Mouse (Mus musculus): ENCODE results near the gene Hist1h2ac.
"Not testable (repeated sequence)": the region's sequence is repeated elsewhere in the genome, so short reads cannot be mapped to it uniquely, and the experiment has no call there.

The Hist1h2ac gene

GRCm38 (mm10) chr13:23683755-23684281, at the start of gene Hist1h2ac, which contains the start of gene Hist1h2bc:
Hist1h2ac (minus strand) TSS chr13:23683948.
Hist1h2bc (plus strand) TSS chr13:23684199.
- peak; percentile 62 to 77 for DNase-seq (ENCODE audit: low spot score in 2 of 2)

DNA sequence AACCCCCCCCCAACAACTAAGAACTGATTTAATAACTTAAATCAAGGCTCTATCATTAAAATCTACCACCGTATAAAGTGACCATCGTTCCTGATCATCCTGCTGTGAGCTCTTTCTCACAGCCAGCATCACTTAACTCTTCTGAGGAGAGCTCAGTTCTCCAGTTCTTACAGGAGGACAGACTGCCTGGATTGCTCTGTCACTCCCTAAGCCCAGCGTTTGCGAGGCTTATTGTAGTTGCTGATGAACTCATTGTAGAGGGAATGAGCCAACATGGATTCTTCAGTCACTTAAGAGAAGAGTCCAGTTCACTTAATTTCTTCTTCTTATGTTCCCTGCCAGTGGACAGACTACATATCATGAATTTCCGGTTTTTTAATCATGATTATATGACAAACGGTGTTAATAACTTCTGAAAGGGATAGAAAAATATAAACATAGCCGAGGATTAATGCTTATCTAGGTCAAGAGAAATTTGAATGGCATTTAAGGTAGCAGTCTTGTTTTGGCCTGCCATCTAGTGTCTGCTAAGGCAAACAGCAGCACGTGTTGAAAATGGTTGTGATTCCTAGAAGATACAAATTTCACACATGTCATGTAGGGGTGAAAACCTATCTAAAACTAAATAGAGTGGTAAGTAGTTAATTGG, 48.5 kb upstream of the Hist1h2ac start:
- DNase-seq (ENCODE audit: low spot score in 2 of 2): no peak

DNA sequence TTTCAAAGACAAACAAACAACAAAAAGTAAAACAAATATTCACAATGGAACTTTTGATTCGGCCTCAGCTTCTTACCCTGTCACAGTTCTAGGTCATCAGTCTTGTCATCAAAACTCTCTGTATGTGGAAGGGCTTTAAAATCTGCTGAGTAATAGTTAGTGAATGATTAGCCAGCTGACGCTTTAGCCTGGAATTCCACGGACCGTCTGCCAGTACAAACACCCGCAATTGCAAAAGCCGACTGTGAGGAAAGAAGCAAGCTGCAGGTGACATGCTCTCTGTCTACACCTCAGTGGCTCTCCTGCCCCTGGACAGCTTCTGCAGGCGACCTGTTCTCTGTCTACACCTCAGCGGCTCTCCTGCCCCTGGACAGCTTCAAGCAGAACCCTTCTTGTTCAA, 46.7 kb upstream of the Hist1h2ac start:
- DNase-seq (ENCODE audit: low spot score in 2 of 2): peak in 1 of 2 experiments; percentile 48

DNA sequence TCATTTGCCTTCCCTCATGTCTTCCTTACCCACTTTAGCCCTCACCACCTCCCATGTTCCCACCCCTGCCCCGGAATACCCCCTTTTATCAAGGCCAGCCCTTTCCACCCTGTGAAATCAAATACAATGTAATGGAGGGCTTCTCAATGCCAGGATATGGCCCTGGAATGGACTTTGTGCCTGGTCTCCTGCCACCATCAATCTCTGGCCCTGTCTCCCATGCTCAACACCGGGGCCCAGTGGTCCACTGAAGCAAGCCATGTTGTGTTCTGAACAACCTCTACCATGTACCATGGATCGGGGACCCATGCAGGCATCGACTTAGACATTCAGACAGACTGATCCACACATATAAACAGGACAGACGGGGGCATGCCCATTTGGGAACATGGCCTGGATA, 46.0 kb upstream of the Hist1h2ac start:
- no peak for DNase-seq (ENCODE audit: low spot score in 2 of 2)

- DNase-seq (ENCODE audit: low spot score in 2 of 2): no peak
Observed at GRCm38 (mm10) chr13:23729192-23729525, 45.4 kb upstream of the Hist1h2ac start.

DNA sequence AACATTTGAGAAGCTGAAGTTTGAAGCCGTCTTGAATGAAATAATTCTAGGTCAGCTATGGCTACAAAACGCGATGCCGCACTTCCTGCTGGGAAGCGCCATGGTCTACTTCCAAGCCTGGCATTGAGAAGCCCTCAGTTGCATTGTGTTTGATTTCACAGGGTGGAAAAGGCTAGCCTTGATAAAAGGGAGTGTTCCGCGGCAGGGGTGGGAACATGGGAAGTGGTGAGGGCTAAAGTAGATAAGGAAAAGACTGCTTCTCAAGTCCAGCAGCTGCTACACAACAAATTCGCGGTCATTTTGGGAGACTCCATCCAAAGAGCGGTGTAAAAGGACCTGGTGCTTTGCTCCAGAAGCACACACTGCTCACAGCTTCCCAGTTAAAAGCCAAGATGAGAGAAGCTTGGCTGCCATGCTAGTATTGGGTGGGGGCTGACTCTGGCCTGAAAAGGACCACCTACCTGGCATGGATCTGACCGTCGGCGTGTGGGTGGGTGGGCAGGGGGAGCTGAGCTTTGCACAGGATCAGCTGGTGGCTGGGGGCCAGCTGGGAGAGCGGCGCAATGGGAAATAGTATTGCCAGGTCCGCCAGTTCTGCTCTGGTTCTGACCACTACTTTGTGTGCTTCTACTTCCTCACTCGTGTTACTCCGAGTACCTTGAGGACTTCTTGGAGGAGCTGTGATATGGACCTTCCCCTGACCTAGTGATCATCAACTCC, 44.9 kb upstream of the Hist1h2ac start:
- DNase-seq (ENCODE audit: low spot score in 2 of 2): no peak

DNA sequence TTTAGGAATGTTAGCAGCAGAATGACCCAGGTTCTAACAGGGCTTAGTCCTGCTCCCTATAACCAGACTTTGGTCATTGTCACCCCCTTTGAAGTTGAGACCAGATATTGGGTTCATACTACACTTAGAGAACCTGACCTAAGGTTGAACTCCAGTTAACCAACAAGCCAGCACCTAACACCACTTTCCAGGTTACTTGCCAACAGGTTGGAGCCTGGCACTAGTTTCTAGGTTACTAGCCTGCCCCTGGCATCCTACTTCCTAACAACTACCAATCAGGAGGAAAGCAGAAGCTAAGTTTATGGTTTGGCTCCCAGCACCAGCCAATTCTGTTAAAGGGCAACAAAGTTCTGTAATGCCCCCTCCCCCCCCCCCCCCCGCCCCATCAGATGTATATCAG, 41.5 kb upstream of the Hist1h2ac start:
- DNase-seq (ENCODE audit: low spot score in 2 of 2): no peak

GRCm38 (mm10) chr13:23724239-23724638, 40.5 kb upstream of the Hist1h2ac start:
- no peak for DNase-seq (ENCODE audit: low spot score in 2 of 2)

DNA sequence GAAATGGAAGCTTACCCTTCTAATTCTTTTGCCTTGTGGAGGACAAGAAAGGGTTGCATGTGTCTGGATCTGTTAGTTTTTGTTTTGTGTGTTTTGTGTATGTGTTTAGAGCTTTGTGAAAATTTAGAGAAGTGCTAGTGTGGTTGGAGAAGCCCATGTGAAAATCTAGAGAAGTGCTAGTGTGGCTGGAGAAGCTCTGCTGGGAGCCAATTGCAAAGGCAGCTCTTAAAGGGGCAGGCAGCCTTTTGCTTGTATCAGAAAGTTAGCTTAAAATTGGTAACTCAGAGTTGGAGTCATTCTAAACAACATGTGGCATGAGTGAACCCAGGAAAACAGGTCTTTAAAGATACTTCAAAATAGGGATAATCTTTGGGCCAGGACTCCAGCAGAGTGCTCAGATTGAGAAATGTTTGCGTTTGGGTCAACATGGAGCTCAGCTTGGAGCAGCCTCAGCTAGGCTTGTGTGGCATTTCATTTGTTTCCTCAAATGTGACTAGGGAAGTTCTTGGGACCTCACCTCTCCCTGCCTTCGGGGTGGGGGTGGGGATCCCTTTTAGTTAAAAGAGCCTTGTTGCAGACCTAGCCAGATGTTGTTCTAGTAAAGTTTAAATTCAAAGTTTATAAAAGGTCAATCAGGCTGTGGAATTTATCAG, 34.0 kb upstream of the Hist1h2ac start:
- not testable (repeated sequence) for DNase-seq (ENCODE audit: low spot score in 2 of 2)

DNA sequence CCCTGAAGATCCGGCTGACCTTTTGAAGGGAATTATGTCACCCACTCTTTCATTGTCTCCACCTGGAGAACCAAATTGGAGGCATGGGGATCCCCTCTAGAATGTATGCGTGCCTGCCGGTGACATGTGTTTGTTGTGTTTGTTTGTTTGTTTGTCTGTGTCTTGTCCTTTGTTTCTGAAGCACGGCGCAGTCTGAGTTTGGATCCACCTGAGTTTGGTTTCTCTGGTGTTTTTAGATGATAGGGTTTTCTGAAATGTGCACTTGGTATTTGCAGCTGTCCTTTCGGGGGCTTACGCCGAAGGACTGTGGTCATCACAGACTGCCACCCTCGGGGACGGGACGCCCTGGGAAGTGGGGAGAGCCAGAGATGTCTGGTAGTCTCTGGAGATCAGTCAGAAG, 33.4 kb upstream of the Hist1h2ac start:
- DNase-seq (ENCODE audit: low spot score in 2 of 2): no peak

DNA sequence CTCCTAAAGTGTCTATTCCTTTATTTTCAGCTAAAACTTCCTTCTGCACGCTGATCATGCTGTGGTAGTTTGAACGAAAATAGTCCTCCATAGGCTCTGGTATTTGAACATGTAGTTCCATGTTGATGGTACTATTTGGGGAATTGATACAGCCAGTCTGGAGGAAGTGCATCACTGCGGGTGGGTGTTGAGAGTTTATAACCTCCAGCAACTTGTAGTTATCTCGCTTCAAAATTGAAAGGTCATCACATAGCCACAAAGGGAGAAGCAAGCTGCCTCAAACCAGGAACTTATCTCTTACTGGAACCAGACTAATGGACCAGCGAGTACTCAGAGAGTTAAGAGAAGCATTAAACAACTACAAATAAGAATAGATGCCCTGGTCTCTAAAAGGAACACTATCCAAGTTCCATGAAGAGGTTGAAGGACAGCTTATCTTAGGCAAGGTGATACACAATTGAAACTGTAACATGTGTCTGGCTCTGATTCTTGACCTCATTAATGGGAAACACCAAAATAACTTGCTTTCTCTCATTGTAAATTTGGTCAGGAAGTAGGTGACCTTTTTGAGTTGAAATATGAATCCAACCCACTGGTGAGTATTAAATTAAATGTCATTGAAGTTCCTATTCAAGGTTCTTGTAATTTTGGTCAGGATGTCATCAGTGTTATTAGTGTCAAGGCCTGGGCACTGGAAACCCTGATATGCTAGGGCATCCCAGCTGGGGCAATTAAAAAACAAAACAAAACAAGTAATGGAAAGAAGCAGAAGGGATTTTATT, 32.7 kb upstream of the Hist1h2ac start:
- DNase-seq (ENCODE audit: low spot score in 2 of 2): no peak

- peak in 1 of 2 experiments; percentile 44 for DNase-seq (ENCODE audit: low spot score in 2 of 2)
Observed at GRCm38 (mm10) chr13:23710374-23711089, 26.8 kb upstream of the Hist1h2ac start, which contains the start of gene Hfe. Hfe (minus strand) TSS chr13:23710854.

DNA sequence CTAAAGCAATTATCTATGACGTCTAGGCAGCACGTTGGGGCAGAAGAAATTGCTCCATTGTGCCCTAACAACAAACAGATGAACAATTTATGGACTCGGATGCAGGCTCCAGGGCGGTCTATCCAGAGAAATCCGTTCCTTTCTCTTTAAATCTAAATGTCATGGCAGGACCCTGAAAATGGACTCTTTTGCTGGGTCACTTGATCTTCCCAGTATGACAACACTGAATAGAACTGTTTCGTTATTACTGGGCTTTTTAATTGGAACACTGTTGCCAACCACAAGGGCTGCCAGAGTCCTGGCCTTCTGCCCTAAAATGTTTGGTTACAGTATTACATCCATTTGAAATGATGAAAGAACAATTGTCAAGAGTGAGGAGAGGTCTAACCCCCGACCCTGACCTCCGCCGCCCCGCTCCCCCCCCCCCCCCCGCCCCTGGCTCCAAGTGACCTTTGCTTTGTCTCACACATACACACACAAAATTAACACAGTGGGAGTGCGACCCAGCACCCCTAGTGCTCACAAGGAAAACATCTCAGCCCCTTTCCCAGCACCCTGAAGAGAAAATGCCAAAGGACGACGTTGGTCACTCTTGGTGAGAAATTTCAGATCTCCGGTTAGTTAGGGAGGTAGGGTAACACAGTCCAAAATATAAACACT, 26.1 kb upstream of the Hist1h2ac start:
- no peak for DNase-seq (ENCODE audit: low spot score in 2 of 2)

DNA sequence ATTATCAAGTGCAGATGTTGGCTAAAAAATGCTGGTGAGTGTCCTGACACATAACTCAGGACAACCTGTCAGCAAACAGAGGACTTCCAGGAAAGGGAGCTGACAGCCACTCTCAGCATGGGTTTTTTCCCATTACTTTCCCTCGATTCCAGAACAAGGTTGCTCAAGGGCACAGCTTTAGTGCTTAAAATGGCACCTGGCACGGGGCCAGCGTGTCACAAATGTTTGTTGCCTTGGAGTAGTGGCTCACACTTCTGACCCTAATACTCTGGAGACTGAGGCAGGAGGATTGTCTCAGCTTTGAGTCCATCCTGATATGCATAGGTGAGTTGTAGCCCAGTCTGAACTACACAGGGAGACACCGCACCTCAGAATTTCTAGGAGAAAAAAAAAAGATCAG, 24.9 kb upstream of the Hist1h2ac start:
- no peak for DNase-seq (ENCODE audit: low spot score in 2 of 2)

GRCm38 (mm10) chr13:23708041-23708440, 24.3 kb upstream of the Hist1h2ac start:
- DNase-seq (ENCODE audit: low spot score in 2 of 2): no peak

DNA sequence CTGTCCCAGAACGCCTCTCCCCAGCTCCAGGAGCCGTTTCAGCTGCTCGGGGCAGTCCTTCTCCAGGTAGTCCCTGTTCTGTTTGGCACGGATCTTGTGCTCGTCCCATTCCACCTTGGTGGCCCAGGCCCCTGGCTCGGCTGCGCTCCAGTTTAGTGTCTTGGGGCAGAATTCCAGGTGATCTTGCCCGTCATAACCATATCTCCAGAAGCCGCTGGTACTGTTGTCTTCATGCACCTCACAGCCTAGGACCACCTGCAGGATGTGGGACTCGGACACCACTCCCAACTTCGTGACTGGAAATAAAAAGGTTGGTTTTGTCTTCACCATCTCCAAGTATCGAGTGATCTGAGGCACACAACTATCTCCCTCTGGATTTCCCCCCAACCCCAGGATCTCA, 23.0 kb upstream of the Hist1h2ac start:
- no peak for DNase-seq (ENCODE audit: low spot score in 2 of 2)

DNA sequence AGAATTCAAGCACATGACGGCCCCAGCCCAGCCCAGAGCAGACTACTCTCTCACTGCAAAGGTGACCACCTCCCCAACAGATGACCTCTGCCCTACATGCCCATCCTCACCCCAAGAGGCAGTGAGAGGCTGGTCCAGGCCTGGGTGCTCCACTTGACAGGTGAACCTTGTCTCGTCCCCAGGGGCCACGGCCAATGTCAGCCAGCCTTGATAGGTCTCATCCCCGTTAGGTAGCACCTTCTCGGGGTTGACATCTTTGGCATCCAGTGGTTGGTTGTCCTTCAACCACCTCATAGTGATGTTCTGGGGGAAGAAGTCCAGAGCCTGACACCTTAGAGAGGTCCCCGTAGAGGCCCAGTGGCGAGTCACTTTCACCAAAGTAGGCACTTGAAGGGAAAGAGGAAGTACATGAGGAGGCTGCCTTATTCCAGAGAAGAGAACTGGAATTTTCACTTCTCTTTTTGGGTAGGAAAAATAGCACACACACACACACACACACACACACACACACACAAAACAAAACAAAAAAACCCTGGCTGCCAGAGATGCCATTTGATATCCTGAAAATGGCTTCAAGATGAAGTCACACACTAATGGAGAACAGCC, 22.1 kb upstream of the Hist1h2ac start:
- DNase-seq (ENCODE audit: low spot score in 2 of 2): no peak

- DNase-seq (ENCODE audit: low spot score in 2 of 2): not testable (repeated sequence)
Observed at GRCm38 (mm10) chr13:23702801-23703200, 19.1 kb upstream of the Hist1h2ac start.

- DNase-seq (ENCODE audit: low spot score in 2 of 2): no peak
Observed at GRCm38 (mm10) chr13:23702220-23702619, 18.5 kb upstream of the Hist1h2ac start.
